Mouse (Mus musculus) hindbrain, embryonic 12.5 days (tissue): ENCODE measurements around the gene Fut8. TPM values are rescaled to one million over a fixed set of nuclear protein-coding genes. Genes with fewer than 3 reads are reported as not detected.
A peak's percentile ranks its signal among the peaks of the same experiment; 100 is the strongest.

Experiments
- ATAC-seq: fragments of 200-750 bp; cut with Nextera tagmentation; 2 replicates; pipeline ENCODE4 v1.8.0; 2017; ENCODE audit warnings: moderate TSS enrichment; ENCODE audit not compliant: low FRiP score
- H3K27ac ChIP-seq: fragments of 300-500 bp; sonication (generic); 2 replicates; pipeline ENCODE4 v1.5.1; 2016; ENCODE audit warnings: mild to moderate bottlenecking
- H3K27me3 ChIP-seq: fragments of 300-500 bp; sonication (generic); 2 replicates; pipeline ENCODE4 v1.6.1; 2016; ENCODE audit warnings: mild to moderate bottlenecking
- H3K36me3 ChIP-seq: fragments of 300-500 bp; sonication (generic); 2 replicates; pipeline ENCODE4 v1.6.1; 2016; ENCODE audit warnings: mild to moderate bottlenecking
- H3K4me1 ChIP-seq: fragments of 300-500 bp; sonication (generic); 2 replicates; pipeline ENCODE4 v1.6.1; 2016
- H3K4me2 ChIP-seq: fragments of 300-500 bp; sonication (generic); replicated peaks from 2 replicates; pipeline ENCODE4 v1.6.1; 2016; ENCODE audit warnings: mild to moderate bottlenecking
- H3K4me3 ChIP-seq: fragments of 300-500 bp; sonication (generic); 2 replicates; pipeline ENCODE4 v1.5.1; 2016; ENCODE audit warnings: mild to moderate bottlenecking
- H3K9ac ChIP-seq: fragments of 300-500 bp; sonication (generic); 2 replicates; pipeline ENCODE4 v1.6.1; 2016; ENCODE audit warnings: mild to moderate bottlenecking, moderate library complexity
- H3K9me3 ChIP-seq: fragments of 300-500 bp; sonication (generic); replicated peaks from 2 replicates; pipeline ENCODE4 v1.6.1; 2016; ENCODE audit warnings: mild to moderate bottlenecking
- WGBS: fragments of 180-500 bp; shearing (Covaris S2); methylation state at CpG from one replicate; pipeline ENCODE4 v1.1.7; 2016; 5-methylcytosine and 5-hydroxymethylcytosine counted together
- polyA plus RNA-seq: library from polyadenylated mRNA; unstranded; fragments of >200 nt; fragmentation: Nextera tagmentation; extraction: Ambion mirVana; gene quantifications from 2 replicates; pipeline ENCODE4 v1.2.1, GENCODE M21; 2016

Gene Fut8
- 45.5 and 49.0 TPM in 2 replicates for polyA plus RNA-seq

- Histone ChIP-seq H3K4me2 (peak within 1 kb of the TSS; percentile 81), H3K4me1 (0 out of 2 replicates have a peak, but pooled peaks cover 5% of the 10 kb centered on the region), H3K9ac (peak within 1 kb of the TSS; percentile 93), H3K9me3 (no peaks in the 10 kb centered on the region), H3K4me3 (peak within 1 kb of the TSS; percentile 88), H3K27ac (peak within 1 kb of the TSS; percentile 98), H3K27me3 (no peaks in the 10 kb centered on the region), H3K36me3 (no peaks in the 10 kb centered on the region)
- WGBS: under 1% methylated on average over 46 of the region's 46 CpGs
- peak; percentile 86 for ATAC-seq
Observed at GRCm38 (mm10) chr12:77237950-77238530, at the start of gene Fut8. Gene Fut8 (plus strand): TSS chr12:77238125.

GRCm38 (mm10) chr12:77189161-77189560 is 48.8 kb upstream of the Fut8 start:
- Histone ChIP-seq H3K4me1 (no peaks in the 10 kb centered on the region), H3K9ac (no peak overlapping the region), H3K4me2 (no peak overlapping the region), H3K4me3 (no peak overlapping the region), H3K36me3 (no peaks in the 10 kb centered on the region), H3K9me3 (no peaks in the 10 kb centered on the region), H3K27ac (no peak overlapping the region), H3K27me3 (no peaks in the 10 kb centered on the region)
- no peak for ATAC-seq
- WGBS: 56% methylated on average over 4 of the region's 4 CpGs

- Histone ChIP-seq H3K27ac (no peak overlapping the region), H3K9me3 (no peaks in the 10 kb centered on the region), H3K36me3 (no peaks in the 10 kb centered on the region), H3K27me3 (no peaks in the 10 kb centered on the region), H3K4me1 (no peaks in the 10 kb centered on the region), H3K4me3 (no peak overlapping the region), H3K4me2 (no peak overlapping the region), H3K9ac (no peak overlapping the region)
- ATAC-seq: no peak
- 96% methylated on average over 3 of the region's 3 CpGs for WGBS
Observed at GRCm38 (mm10) chr12:77189933-77190446, 47.9 kb upstream of the Fut8 start.

- no peak overlapping the region for H3K4me2 ChIP-seq
- no peaks in the 10 kb centered on the region for H3K36me3 ChIP-seq
- no peaks in the 10 kb centered on the region for H3K4me1 ChIP-seq
- ATAC-seq: no peak
- no peak overlapping the region for H3K27ac ChIP-seq
- WGBS: 94% methylated on average over 9 of the region's 9 CpGs
- no peak overlapping the region for H3K9ac ChIP-seq
- H3K4me3 ChIP-seq: no peak overlapping the region
- H3K27me3 ChIP-seq: no peaks in the 10 kb centered on the region
- H3K9me3 ChIP-seq: no peaks in the 10 kb centered on the region
Observed at GRCm38 (mm10) chr12:77191478-77192271, 46.2 kb upstream of the Fut8 start.

- 87% methylated on average over 3 of the region's 3 CpGs for WGBS
- H3K36me3 ChIP-seq: no peaks in the 10 kb centered on the region
- no peaks in the 10 kb centered on the region for H3K9me3 ChIP-seq
- no peak for ATAC-seq
- no peak overlapping the region for H3K4me2 ChIP-seq
- no peak overlapping the region for H3K27ac ChIP-seq
- no peak overlapping the region for H3K4me3 ChIP-seq
- no peak overlapping the region for H3K9ac ChIP-seq
- no peaks in the 10 kb centered on the region for H3K4me1 ChIP-seq
- H3K27me3 ChIP-seq: no peaks in the 10 kb centered on the region
Observed at GRCm38 (mm10) chr12:77192714-77193113, 45.2 kb upstream of the Fut8 start.

GRCm38 (mm10) chr12:77193225-77193716 is 44.7 kb upstream of the Fut8 start:
- H3K27me3 ChIP-seq: no peaks in the 10 kb centered on the region
- H3K27ac ChIP-seq: no peak overlapping the region
- H3K4me1 ChIP-seq: no peaks in the 10 kb centered on the region
- H3K4me3 ChIP-seq: no peak overlapping the region
- H3K9ac ChIP-seq: no peak overlapping the region
- 87% methylated on average over 4 of the region's 4 CpGs for WGBS
- H3K36me3 ChIP-seq: no peaks in the 10 kb centered on the region
- no peaks in the 10 kb centered on the region for H3K9me3 ChIP-seq
- no peak overlapping the region for H3K4me2 ChIP-seq
- ATAC-seq: no peak

GRCm38 (mm10) chr12:77195044-77195443 is 42.9 kb upstream of the Fut8 start:
- Histone ChIP-seq H3K4me3 (no peak overlapping the region), H3K9ac (no peak overlapping the region), H3K27ac (no peak overlapping the region), H3K36me3 (no peaks in the 10 kb centered on the region), H3K9me3 (no peaks in the 10 kb centered on the region), H3K4me1 (no peaks in the 10 kb centered on the region), H3K27me3 (no peaks in the 10 kb centered on the region), H3K4me2 (no peak overlapping the region)
- no peak for ATAC-seq
- WGBS: 76% methylated on average over 2 of the region's 2 CpGs

- Histone ChIP-seq H3K27me3 (no peaks in the 10 kb centered on the region), H3K27ac (no peak overlapping the region), H3K4me3 (no peak overlapping the region), H3K36me3 (no peaks in the 10 kb centered on the region), H3K9me3 (no peaks in the 10 kb centered on the region), H3K4me1 (no peaks in the 10 kb centered on the region), H3K9ac (no peak overlapping the region), H3K4me2 (no peak overlapping the region)
- 97% methylated on average over 2 of the region's 2 CpGs for WGBS
- no peak for ATAC-seq
Observed at GRCm38 (mm10) chr12:77196529-77197095, 41.3 kb upstream of the Fut8 start.

GRCm38 (mm10) chr12:77197121-77197599 is 40.8 kb upstream of the Fut8 start:
- Histone ChIP-seq H3K9me3 (no peaks in the 10 kb centered on the region), H3K9ac (no peak overlapping the region), H3K4me3 (no peak overlapping the region), H3K4me1 (no peaks in the 10 kb centered on the region), H3K27me3 (no peaks in the 10 kb centered on the region), H3K27ac (no peak overlapping the region), H3K4me2 (no peak overlapping the region), H3K36me3 (no peaks in the 10 kb centered on the region)
- WGBS: 63% methylated on average over 7 of the region's 7 CpGs
- ATAC-seq: no peak

- 88% methylated on average over 4 of the region's 4 CpGs for WGBS
- H3K36me3 ChIP-seq: no peaks in the 10 kb centered on the region
- no peak overlapping the region for H3K4me2 ChIP-seq
- H3K4me1 ChIP-seq: no peaks in the 10 kb centered on the region
- no peak overlapping the region for H3K4me3 ChIP-seq
- no peaks in the 10 kb centered on the region for H3K27me3 ChIP-seq
- H3K9me3 ChIP-seq: no peaks in the 10 kb centered on the region
- no peak overlapping the region for H3K9ac ChIP-seq
- ATAC-seq: no peak
- no peak overlapping the region for H3K27ac ChIP-seq
Observed at GRCm38 (mm10) chr12:77198253-77198652, 39.7 kb upstream of the Fut8 start.

- H3K9me3 ChIP-seq: no peaks in the 10 kb centered on the region
- no peaks in the 10 kb centered on the region for H3K4me1 ChIP-seq
- no peaks in the 10 kb centered on the region for H3K27me3 ChIP-seq
- 73% methylated on average over 10 of the region's 10 CpGs for WGBS
- H3K27ac ChIP-seq: no peak overlapping the region
- H3K4me3 ChIP-seq: no peak overlapping the region
- H3K4me2 ChIP-seq: no peak overlapping the region
- H3K36me3 ChIP-seq: no peaks in the 10 kb centered on the region
- ATAC-seq: no peak
- H3K9ac ChIP-seq: no peak overlapping the region
Observed at GRCm38 (mm10) chr12:77201461-77202143, 36.3 kb upstream of the Fut8 start.

GRCm38 (mm10) chr12:77203136-77203535 is 34.8 kb upstream of the Fut8 start:
- WGBS: 90% methylated on average over 4 of the region's 4 CpGs
- Histone ChIP-seq H3K36me3 (no peaks in the 10 kb centered on the region), H3K27ac (no peak overlapping the region), H3K4me1 (no peaks in the 10 kb centered on the region), H3K27me3 (no peaks in the 10 kb centered on the region), H3K9me3 (no peaks in the 10 kb centered on the region), H3K4me2 (no peak overlapping the region), H3K4me3 (no peak overlapping the region), H3K9ac (no peak overlapping the region)
- ATAC-seq: no peak
